Mouse (Mus musculus) right cerebral cortex, adult 18-20 months (tissue): ENCODE measurements around the gene Ddi1.
"Not testable (repeated sequence)": the region's sequence is repeated elsewhere in the genome, so short reads cannot be mapped to it uniquely, and the experiment has no call there.

Experiments used
- DNase-seq: peaks from one replicate; pipeline ENCODE4 v3.0.0; 2022; ENCODE audit warnings: mixed read lengths

The Ddi1 gene

DNA sequence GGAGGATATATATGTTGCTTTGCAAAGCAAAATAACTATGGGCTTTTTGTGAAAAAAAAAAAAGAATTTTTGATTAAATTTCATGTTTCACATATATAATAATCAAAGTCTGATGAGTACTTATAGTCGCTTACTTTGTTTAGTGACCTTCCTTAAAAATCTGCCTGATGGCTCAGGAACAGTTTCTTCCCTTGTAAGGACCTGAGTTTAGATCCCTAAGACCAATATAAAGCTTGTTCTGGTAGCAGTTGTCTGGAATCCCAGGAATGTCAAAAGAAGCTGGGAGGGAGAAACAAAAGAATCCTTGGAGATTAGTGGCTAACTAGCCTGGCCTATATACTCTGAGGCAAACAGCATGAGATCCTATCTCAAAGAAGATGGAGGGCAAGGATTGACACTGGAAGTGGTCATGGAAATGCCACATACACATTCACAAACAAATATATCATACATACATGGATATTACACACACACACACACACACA is at the start of gene Ddi1:
Ddi1 (minus strand) TSS at position 51 of the 485 bp plus-strand sequence.
- DNase-seq = no peak

DNA sequence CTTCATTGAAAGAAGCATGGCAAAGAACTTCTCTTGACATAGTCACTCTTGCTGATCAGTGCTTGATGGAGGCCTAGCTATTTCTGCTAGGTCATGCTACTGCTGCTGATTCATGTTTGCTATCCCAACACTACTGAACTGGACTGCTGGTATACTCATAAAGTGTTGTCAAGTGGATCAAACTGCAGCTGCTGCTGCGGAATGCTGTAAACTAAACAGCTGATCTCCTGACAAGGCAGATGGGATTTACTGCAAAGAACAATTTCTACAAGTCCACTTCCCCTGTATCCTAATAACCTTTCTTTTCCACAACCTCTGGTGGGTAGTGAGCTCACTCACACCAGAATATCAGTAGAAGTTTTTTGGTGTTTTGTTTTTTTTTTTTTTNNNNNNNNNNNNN is 47.5 kb upstream of the Ddi1 start:
- no peak for DNase-seq

DNA sequence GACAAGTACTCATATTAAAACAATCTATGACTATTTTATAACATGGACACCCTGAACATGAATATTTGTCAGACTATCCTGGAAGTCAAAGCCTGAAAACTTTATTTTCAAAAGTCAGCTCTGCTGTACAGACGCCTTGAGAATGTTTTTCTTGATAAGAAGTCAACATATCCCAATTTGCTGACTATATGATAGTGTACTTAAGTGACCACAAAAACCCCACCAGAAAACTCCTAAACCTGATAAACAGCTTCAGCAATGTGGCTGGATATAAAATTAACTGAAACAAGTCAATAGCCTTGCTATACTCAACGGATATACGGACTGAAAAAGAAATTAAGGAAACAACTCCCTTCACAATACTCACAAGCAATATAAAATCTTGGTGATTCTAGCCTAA is 36.2 kb upstream of the Ddi1 start:
- no peak for DNase-seq

DNA sequence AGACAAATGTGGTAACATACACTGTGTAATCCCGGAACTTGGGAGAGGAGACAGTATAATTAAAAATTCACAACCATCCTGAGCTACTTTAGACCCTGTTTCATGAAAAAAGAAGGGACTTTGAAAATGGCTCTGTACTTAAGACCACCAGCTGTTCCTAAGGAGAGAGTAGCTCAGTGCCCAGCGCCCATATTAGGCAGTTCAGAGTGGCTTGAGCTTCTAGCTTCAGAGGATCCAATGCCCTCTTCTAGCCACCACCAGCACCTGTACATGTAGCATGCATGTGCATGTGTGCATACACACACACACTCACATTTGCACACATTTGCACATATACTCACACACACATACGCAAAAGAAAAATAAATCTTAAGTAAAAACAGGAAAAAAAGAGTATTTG is 34.9 kb upstream of the Ddi1 start:
- DNase-seq = no peak

DNA sequence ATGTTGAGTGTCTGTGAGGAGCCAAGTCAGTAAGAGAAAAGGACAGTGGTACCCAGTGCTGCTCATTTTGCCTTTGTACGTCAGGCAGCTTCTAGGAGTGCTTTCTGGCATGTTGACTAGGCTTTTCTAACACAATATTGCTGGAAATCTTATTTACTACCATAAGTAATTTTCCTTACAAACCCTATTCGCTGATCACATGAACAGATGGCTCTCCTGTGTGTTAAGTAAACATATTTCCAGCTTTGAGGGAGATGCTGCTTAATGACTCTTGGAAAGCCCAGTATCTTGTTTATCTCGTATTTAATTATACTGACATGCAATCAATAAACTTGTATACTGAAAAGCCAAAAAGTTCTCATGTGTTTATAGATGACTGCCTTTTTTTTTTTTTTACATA is 32.4 kb upstream of the Ddi1 start:
- DNase-seq = no peak

DNA sequence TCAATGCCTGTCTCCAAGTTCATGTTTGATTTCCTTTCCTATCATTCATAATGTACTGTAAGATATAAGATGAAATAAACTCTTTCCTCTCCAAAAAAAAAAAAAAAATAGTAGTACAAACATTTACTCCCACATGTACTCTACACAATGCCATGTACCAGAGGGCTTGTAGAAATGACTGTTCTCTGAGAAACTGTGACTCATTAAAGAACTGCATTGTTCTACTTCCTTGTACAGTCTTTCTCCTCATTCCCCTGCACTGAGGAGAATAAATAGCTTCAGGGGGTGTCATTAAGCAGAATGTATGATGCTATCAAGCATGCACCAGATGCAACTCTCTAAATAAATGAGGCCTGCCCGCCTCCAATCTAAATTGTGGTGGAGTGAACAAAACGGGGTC is 28.9 kb upstream of the Ddi1 start:
- no peak for DNase-seq

DNA sequence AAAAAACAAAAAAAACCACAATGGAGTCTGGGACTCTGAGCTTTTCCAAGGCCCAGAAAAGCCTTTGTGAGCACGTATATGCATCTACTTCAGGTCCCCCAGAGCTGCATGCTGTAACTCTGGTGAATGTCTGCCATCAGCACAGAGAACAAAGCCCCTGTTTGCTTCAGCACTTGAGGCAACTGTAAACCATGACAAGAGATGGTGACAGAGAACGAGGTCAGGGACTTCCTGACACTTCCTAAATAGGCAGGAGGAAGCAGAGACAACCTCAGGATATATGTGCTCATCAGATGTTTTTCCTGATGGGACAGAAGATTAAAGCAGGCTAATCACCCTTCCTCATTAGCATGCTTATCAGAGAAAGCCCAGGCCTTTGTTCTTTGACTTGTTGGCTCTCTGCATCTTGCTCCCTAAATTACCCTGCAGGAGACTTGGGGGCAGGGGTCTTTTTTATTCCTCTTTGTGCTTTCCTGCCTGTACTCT is 19.6 kb upstream of the Ddi1 start:
- DNase-seq = no peak

DNA sequence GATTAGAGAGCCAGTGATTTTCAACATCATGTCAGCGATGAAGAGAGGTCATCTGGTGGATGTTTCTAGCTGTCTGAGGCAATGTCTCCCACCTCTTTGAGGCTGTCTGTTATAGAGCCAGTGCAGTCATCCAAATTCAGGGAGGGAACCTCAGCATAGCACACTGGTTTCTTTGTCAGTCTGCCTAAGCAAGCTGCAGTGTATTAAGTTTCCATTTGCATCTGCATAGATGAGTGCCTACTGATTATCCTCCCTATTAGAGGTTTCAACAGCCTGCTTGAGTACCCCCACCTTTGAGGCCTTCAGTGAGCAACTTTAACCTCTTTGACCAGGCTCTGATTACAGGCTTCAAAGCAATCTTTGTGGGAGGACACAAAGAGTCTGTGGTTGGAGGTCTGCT is 17.1 kb upstream of the Ddi1 start:
- no peak for DNase-seq

DNA sequence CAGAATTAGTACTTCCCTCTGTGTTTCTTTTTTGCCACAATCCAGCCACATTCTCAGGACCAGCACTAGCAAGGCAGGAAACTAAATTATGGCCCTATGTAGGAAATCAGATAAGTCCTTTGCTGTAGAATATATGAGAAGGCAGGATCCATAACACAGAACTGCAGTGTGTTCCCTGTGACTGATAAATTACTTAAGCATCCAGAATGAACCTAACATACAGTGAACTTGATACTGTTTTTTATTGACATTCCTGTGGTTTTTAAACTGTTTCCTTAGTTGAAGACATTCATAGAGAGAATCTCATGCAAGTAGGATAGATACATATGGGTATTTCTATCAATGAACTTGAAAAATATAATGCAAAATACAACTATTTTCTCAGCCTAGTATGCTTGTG is 7.9 kb upstream of the Ddi1 start:
- no peak for DNase-seq

DNA sequence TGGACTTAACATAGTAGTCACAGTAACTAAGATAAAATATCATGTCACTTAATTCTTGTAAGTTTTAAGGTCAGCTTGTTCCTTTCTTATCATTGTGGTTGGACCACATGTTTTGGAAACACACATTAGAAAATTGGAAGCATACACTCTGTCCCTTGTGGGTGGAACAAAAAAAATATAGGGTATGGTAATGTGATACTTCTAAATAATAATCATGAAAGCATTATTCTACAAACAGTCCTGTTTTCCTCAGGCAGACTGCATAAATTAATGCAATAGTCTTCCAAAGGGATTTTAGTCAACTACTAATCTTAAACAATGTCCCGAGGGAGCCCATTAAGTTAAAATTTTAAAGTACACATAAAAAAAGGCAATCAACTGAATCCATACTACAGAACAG is 6.7 kb upstream of the Ddi1 start:
- DNase-seq = no peak

DNA sequence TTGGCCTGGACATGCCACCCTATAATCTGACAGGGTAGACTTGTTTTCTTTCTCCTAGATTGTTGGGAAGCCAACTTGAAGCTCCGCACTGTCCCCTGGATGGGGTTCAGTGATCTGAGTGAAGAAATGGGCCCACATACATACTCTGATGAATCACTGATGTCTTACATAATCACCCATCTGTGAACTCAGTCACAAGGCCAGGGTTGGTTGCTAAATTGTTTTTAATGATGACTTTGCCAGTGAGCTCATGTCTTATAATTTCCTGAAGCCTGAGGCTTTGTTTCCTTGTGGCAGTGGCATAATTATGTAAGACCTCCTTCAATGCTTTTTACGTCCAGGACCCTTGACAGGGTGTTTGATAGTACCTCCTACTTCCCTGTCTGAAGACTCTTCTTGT is 4.8 kb downstream of the Ddi1 start:
- no peak for DNase-seq

DNA sequence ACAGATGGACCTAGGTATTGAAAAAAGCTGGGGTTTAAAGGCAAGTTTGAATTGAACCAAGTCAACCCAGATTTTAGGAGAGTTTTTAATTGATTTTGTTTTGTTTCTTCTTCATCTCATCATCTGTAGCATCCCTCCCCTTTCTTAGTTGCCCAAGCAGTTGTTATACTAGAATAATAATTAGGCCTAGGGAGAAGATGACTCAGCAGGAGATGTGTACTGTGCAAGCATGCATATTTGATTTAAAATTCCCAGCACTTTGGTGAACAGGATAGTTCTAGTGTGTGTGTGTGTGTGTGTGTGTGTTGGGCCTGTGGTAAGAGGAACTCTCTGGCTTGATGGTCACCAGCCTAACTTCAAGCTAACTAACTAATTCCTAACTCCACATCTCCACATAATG is 12.6 kb downstream of the Ddi1 start:
- DNase-seq = no peak

DNA sequence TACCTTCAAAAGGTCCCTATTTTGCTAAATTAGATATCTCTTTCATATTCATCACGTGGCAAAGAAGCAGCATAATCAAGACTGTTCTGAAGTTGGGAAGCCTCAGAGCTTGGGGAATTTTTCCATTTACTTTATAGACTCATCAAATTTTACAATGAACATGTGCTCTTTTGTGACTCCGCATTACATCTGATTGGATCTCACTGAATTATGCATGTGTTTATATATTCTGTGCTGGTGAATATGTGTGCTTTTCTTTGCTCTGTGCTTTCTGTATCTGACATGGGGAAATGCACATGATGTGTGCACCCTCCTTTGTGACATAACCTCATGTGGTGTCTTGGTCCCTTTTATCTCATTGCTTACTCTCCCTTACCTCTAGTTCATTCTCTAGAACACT is 17.7 kb downstream of the Ddi1 start:
- no peak for DNase-seq

DNA sequence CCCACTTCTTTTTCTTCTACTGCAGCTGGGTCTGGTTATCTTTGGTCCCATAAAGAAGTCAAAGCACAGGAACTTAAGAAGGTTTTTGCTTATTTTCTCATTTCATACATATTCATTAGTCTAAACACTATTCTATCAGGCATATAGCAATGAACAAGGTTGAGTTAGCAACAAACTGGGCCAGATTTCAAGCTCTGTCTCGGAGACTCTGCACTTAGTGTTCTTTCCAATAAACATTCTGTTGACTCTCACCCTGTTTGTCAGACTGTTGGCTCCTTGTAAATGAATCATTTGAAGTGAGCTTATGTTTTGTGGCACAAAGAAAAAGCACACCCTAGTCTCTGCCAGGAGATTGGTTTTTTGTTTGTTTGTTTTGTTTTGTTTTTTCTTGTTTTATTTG is 19.3 kb downstream of the Ddi1 start:
- peak; percentile 3 for DNase-seq

DNA sequence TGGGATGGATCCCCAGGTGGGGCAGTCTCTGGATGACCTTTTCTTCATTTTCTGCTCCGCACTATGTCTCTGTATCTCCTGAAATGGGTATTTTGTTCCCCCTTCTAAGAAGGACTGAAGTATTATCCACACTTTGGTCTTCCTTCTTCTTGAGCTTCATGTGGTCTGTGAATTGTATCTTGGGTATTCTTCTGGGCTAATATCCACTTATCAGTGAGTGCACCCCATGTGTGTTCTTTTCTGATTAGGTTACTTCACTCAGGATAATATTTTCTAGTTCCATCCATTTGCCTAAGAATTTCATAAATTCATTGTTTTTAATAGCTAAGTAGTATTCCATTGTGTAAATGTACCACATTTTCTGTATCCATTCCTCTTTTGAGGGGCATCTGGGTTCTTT is 33.7 kb downstream of the Ddi1 start:
- DNase-seq = not testable (repeated sequence)

DNA sequence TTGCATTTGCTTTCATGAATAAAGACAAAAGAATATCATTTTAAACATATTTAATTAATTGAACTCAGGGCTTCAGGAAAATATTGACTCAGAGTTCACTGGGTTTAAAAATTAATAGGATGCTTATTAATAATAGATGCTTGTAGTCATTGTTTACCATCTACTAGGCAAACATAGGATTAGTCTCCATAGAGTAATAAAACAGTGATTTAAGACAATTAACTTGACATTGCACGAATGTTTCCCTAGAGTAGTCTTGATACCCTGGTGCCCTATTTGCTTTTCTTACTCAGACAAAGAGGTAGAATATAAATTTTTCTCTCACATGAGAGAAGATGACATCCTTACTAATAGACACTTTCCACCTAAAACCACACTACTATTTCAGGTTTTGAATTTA is 52.1 kb downstream of the Ddi1 start:
- no peak for DNase-seq

DNA sequence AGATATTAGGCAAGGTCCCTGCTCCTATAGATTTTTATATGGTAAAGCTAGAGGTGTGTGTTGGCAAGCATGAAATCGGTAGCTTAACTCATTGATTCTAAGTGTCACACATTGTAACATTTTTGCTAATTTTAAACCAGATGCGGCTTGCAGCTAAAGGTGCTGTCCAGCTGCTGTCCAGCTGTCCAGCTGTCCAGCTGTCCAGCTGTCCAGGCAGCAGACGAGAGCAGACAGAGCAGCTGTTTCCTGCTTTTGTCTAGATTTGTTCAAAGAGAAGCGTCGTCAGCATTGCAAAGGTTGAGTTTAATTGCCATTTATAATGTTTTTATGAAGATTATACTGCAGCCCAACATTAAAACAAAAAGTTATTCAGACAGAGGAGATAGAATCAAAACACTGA is 56.8 kb downstream of the Ddi1 start:
- DNase-seq = no peak
